Mouse (Mus musculus) telencephalon, adult 2 months (tissue): ENCODE results near the gene Fggy.
A peak's percentile ranks its signal among the peaks of the same experiment; 100 is the strongest.

Source experiments
- DNase-seq: peaks from one replicate; pipeline ENCODE4 v3.0.0-alpha.2; 2011; ENCODE audit warnings: low read depth, low spot score

The Fggy gene

DNA sequence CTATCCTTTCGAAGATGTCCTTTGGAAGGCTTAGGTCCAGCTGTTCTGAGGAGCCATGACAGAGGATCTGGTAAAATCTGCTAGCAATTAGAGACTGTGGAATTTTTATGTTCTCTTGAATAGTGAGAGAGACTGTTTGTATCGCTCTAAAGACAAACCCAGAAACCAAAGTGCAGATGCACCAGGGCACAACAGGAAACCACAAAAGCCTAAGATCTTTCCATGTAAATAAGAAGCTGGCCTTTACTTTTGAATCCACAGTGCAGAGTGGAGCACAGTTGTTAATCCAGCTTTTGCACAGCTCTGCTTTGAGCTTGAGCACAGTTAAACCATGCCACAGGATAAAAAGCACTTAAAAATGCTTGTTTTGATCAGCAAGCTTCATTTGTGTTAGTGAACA lies 220.5 kb downstream of the Fggy start:
- DNase-seq: no peak

DNA sequence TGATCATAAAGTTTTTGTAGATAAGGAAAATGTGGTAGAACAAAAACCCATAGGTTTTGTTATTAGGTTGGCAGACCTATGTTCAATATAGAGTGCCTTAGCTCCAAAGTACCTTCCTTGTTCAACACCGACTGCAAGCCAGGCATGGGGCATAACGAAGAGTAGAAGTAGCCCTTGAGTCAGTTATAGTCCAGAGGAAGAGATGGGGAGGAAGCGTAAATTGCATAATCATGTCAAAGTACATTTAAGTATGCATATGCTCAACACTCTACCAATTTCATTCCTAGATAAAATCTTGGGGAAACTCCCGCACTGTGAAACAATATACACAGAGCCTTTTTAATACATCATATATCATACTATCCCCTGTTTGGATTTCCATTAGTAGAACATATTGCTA lies 221.2 kb downstream of the Fggy start:
- no peak for DNase-seq

DNA sequence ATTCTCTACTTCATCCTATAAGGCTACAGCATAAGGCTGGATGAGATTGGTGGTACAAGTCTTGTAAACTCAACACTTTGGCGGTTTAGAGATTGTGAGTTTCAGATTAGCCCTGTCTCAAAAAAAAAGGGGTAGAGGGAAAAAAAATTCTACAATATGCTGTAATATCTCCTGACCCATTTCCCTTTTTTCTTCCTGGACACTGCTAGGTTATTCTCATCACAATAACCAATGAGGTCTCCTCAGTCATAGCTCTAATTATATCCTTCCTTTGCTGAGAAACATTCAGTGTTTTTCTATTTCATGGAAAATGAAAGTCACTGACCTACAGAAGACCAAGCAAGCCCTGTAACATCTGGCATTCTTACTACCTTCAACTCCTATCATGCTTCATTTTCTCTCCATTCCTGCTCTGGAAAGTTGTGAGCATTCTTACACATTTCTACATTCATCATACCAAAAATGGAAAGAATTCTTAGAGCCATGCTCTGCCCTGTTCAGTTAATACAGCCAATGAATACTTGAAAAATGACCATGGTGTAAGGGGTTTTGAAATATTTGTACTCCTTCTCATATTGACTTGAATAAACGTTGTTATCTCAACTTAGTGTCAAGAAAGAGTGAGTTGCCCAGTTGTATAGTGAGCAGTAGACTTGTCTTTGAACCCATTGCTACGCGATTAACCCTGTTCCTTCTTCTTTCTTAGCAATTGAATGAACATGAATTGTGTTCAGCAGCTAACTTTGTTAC lies 227.0 kb downstream of the Fggy start:
- no peak for DNase-seq

DNA sequence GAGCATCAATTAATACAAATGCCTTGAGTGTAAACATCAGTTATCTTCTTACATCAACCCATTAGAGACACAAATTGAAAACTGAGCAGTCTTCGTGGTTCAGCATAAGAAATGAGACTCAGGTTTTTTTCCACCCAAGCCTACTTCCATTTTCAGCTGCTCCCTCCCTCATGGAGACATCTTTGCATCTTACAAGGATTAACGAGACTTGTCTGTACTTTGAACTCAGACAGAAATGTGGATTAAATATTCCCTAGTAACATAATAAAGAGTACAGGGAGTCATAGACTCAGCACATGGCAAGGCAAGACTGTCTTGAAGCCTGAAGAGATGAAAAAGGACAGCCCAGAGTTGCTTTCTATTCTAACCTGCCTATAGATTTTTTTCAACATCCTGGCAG lies 230.3 kb downstream of the Fggy start:
- DNase-seq: no peak

DNA sequence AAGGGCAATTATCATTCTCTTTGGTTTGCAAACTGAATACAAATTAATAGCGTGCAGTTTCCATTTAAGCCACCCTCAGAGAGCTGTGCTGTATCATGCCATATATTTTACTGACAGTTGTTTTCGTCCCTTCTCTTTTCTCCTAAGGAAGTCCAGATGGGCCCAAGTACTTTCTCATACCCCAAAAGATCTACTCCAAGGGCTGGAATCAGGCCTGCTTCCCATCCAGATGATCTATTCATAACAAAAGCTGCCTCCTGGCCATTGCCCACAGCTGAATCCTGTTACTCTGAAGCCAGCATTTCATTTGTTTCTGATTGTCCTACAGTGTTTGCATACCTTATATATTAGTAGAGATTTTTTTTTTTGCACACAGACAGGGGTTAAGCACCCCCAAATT lies 231.6 kb downstream of the Fggy start:
- DNase-seq: no peak

DNA sequence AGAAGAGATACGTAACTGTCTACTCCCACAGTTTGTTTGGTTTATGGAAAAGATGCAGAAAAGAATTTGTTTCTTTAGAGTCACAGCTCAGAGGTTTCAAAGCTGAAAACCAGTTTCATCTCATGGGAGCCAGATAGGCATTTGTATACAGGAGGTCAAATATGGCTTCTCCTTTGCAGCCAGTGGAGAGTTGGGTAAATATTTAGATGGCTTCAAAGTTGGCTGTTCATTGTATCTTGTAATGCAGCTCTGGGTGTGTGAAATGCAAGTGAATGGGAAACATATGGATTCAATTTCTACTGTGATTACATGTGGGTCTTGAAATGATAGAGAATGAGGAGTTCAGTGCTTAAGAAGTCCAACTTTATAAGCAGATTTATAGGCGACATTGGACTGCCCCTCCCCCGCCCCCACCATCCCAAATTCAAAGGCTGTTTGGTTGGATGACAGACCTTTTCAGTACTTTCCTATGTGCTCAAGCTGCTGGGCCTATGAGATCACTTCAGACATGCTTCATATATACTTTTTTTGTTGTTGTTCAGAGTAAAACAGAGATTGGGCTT lies 234.7 kb downstream of the Fggy start:
- no peak for DNase-seq

DNA sequence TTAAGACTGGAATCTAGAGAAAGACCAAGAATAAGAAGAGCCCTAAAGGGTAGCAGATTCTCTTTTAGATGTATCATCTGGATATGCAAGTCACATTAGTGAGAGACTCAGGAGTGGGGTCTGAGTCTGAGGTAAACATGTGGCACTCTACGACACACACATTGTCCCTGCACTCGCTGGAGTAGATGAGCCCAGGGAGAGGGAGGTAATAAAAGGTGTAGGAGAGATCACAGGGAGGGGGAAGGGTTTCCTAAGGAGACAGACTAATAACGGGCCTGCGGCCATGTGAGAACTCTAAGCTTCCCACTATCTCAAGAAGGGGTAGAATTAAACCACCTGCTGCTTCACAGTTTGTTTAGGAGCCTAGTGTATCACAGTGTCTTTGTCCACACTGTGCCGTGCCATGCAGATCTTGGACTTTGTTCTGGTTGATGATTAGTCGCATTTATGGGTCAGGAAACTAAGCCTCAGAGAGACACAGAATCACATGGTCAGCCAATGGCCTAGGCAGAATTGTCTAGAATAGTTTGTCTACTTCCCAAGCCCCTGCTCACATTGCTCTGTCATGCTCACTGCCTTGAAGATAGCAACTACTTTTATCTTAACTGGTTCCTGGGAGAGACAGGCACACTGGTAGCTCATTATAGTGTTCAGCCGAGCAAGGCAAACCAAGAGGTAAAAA lies 236.5 kb downstream of the Fggy start:
- DNase-seq: no peak

DNA sequence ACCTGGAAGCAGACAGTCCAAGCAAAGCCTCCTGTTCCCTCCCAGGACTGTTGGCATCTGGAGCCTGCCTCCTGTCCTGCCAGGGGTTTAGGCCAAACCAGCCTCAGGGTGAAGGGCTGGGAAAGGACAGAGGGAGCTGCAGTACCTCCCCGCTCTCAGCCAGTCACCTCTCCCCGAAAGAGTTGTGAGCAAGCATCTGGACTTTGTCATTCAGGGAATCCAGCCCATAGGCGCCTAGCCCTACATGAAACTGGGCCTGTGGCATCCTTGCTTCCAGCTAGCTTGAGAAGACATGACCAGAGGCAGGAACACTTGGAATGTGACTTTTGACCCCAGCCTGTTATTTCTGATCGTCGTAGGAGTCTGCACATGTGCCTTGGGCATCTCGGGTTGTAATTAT lies 237.3 kb downstream of the Fggy start:
- no peak for DNase-seq

DNA sequence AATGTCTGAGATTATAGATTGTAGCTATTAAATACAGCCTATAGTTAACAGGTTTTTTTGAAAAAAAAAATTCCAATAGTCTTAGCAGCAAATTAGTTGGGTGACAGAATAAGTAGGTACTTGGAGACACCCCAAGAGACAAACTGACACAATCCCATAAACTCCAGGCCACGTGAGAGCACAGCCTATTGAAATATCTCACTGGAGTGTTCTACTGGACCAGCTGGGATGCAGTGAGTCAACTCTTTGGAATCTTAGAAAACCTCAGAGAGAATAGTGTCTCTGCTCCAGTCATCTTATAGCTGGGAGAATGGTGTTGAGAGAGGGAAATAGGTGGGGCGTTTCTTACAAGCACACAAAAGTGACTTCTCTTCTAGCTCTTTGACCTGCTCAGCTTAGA lies 238.0 kb downstream of the Fggy start:
- no peak for DNase-seq

DNA sequence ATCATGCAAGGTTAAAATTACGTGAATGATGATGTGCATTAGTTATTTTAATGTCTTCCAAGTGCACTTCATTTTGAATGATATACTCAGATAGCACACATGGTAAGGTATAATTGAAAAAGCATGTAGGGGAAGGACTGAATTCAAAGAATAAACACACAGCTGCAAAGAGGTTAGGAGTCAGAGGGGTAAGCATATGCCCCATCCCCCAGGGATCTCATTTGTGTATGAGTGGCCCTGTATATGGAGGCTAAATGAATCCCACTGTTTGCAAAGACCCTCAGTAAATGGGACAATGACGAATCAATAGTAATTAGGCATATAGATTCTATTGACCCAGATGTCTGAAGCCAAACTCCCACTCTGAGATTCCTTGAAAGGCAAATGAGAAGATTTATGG lies 262.3 kb downstream of the Fggy start:
- DNase-seq: no peak

DNA sequence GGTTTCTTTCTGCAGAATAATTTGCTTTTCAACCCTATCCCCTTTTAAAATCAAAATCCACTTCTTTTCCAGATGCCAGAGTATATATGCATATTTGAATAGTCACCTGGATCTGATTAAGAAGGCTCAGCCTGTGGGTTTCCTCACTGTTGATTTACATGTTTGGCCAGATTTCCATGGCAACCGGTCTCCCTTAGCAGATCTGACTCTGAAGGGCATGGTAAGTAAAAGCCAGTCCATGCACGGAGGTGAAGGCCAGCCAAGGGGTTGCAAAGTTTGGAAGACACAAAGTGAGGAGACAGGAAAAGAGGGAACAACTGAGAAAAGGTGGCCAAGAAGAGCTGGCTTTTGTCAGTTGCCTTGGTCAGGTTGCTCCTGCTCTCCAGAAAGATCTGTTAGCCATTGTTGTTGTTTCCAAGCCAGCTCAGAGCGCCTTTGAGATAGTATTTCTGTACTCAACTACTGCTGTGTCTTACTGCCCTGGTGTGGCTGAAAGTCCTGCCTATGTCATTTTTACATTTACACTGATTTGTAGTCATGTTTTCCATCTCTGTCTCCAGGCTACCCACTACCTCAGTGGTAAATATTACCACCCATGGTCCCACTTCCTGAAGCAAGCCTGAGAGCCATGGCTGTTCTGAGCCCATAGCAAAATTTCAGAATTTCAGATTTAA lies 264.7 kb downstream of the Fggy start:
- no peak for DNase-seq

DNA sequence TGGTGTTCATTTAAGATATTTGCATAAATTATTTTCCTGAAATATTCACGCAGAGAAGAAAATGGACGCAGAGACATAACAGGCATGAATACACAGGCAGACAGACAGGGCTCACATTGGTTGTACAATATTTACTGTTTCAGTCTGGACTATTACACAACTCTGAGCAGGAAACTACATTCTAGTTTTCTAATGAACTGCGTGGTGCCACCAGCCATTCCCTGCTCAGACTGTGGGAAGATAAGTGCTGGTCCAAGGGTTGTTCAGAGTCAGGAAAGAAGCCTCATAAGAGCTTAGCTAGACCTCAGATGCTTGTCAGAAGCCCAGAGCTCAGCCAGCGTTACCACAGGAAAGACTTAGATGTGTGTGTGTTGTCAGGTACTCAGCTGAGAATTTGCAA lies 270.9 kb downstream of the Fggy start:
- no peak for DNase-seq

DNA sequence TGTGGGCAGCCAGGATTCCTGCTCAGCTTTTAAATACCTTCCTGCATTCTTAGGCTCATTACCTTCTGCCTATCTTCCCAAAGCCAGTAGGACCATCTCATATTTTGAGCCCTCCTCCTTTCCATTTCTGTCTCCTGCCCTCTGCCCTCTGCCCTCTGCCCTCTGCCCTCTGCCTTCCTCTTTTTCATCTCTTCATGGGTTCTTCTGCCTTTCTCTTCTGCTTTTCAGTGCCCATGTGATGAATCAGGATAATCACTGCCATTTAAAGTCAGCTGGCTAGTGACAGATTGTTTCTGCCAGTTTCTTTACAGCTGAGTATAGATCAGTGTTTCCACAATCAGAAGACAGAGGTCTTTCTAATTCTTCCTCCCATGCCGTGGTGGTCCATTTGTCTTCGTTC lies 273.0 kb downstream of the Fggy start:
- DNase-seq: no peak

DNA sequence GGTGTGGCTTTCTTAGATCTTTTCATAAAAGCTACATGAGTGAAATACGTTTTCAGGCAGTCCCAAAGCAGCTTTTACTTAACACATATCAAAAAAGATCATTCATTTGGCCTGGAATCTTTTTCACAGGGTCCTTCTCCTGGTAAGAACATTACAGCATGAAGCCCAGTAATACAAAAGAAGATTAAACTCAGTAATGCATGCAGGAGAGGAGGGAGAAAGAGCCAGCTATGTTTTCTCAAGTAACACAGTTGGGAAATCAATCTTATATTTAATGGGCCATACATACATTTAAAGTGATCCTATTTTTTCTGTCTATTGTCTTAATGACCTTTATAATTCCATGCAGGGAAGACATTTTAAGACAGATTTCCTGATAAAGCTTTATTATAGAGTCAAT lies 282.6 kb downstream of the Fggy start:
- no peak for DNase-seq

DNA sequence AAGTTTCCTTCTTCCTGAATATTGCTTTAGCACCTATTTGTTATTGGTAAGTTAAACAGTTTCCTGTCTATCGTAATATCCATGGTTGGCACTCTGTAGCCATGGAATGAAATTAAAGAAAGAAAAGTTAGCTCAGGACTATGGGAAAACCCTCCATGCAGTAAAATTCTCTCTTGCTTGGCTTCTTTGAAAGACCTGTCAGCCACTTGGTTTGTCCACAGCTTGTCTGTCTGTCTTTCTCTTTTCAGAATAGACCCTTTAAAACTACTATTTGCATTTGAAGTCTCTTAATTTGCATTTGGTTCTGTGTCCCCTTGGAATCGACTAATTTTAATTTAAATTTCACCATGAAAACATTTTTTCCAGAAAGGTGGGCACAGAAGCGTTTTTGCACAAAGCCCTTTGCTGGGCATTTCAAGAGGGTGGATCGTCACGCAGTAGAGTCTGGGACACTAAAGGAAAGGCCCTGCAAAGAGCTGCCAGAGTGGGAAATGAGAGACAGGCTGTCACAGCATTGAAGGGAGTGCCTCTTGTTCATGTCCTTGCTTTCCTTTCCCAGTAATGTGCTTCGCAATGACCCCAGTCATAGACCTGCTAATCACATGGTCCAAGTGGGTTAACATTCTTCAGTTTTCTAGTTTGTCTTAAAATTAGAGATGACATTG lies 283.2 kb downstream of the Fggy start:
- no peak for DNase-seq

DNA sequence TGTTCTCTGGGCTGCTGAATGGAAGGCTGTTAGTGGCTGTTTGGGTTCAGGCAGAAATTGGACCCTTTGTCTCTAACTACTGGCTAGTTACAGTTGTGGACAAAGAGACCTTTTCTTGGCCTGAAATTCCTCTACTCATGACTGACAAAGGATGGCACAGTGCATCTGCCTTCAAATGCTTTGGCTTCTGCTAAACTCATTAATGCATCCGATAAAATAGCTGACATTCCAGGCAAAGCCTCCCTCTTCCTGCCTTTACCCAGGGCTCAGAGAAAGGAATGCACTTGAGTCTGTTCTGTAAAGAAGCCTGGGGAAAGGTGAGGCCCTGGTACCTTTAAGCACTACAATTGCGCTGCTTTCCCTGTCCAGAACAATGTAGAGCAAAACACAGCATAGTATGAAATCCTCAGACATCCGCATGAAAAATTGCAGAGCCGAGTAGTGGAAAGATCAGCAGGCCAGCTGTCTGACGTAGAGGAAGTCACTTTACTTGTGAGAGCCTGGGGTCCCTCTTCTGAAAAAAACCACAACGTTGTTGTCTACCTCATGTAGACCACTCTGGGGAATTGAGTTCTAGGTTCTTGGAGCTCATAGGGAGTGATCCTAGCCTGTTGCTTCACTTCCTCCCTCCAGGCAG lies 288.8 kb downstream of the Fggy start:
- peak; percentile 28 for DNase-seq

DNA sequence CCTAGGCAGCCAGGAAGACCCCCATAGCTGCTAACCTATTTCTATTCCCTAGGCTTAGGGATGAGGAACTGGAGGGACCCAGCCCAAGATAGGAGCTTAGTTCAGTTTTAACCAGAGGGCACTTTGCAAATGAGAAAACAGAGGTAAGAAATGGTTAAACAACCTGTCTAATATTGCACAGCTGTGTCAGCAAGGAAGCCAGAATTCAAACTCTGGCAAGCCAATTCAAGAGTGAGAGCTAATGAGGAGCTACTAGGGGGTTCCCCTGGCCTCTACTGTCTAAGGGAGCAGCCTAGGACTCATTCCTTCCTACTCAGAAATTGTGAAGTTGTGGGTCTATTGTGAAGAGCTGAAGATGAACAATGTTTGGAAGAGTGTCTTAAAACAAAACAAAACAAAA lies 289.9 kb downstream of the Fggy start:
- no peak for DNase-seq

DNA sequence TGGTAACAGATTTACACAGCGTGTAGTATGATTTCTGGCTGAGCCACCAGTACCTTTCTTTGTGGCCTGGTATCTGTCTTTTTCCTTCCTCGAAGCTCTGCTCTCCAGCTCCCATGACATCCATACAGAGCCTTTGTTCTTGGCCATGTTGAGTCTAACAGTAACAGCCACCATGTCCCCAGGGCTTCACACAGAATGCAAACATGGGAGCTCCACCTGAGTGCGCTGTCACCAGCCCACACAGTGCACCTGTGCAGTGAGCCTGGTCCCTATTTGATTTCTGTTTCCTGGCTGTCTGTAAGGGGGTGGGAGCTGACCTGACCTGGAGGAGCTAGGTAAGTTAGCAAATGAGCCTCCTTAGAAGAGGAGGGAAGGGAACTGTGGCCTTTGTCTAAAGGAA lies 290.4 kb downstream of the Fggy start:
- DNase-seq: no peak

DNA sequence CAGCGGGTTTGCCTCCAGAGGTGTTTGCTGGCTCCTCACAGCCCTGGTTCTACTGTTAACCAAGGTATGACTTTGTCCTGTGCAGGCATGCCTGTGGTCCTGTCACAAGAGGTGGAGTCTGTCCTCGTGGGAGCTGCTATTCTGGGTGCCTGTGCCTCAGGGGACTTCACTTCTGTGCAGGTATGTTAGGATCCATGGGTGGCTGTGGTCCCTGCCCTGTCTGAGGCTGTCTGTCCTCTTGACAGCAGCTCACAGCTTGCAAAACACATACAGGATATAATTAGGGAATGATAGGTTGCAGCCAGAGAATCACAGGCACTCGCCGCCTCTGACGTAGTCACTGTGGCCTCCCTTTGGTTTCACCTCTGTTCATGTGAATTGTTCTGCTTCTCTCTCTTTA lies 292.2 kb downstream of the Fggy start:
- DNase-seq: no peak

DNA sequence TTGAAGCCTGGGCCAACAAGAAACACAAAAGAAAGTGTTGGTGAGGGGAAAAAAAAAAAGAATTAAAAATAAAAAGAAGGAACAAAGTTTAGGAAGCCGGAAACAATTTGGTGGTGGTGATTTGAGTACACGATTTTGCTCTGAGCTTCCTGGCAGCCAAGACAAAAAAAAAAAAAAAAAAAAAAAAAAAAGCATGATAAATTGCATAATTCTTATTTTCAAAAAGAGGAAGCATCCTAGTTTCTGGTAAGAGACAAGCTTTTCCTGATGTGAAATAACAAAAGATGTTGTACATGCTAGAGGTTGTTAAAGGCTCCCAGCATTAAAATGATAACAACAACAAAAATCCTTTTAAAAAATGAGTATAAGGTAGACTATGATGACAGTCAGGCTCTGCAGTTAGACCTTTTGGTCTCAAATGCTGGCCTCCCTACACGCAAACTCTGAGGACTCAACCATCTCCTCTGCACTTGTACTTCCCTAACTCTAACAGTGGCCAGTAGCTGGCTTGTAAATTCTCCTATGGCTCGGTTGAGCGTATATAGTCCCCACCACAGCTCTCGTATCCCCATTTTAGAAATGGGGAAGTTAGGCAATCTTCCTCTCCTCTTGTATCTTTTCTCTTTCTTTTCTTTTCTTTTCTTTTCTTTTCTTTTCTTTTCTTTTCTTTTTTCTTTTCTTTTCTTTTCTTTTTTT lies 292.9 kb downstream of the Fggy start:
- DNase-seq: no peak

DNA sequence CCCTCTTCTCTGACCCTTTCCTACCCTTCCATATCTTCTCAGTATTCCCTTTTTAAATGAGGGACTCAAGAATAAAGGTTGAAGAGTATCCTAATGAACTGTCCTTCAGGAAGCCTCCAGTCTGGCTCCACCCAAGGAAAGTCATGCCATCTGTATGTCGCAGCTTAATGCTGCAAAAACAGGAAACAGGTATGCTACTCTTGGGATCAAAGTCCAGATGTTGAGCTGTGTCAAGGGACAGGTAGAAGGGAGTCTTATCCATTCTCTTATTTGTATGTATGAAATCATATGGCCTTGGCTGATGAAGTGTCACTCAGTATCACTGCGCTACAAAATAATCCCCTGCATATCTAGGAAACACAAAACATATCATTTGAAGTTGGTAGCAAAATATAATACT lies 294.9 kb downstream of the Fggy start:
- DNase-seq: no peak
